Mouse (Mus musculus) neutrophil, adult 59 days (primary cell): ENCODE results near the gene Vmn2r105. TPM values are rescaled to one million over a fixed set of nuclear protein-coding genes. Genes with fewer than 3 reads are reported as not detected.

Experiments used
- total RNA-seq, 2 experiments: library from RNA; stranded (reverse); gene quantifications; 1 replicate in 1 of 2; 2 replicates in 1 of 2; pipeline ENCODE4 v1.2.4; 2023

Vmn2r105 gene
- total RNA-seq, result not detected

GRCm38 (mm10) chr17:20234952-20235351 lies at the start of gene Vmn2r105:
Gene Vmn2r105, minus strand, starts transcription at chr17:20235052.

GRCm38 (mm10) chr17:20182997-20183396 lies 51.9 kb downstream of the Vmn2r105 start, which contains the start of gene Fpr-rs6:
Gene Fpr-rs6, minus strand, starts transcription at chr17:20183097.

Other genes with a start within 250 kb of the Vmn2r105 start
- gene Vmn2r104, start 186.7 kb downstream of the Vmn2r105 start, total RNA-seq, result not detected
- not detected for gene Fpr-rs7, start 120.8 kb downstream of the Vmn2r105 start, total RNA-seq
- gene Fpr-rs6, start 52.0 kb downstream of the Vmn2r105 start, total RNA-seq, result not detected
- not detected for gene Vmn2r106, start 50.5 kb upstream of the Vmn2r105 start, total RNA-seq
- not detected for gene Vmn2r107, start 110.2 kb upstream of the Vmn2r105 start, total RNA-seq
- not detected for gene Vmn1r224, start 179.1 kb upstream of the Vmn2r105 start, total RNA-seq
- not detected for gene Vmn2r108, start 246.3 kb upstream of the Vmn2r105 start, total RNA-seq